Mouse (Mus musculus): ENCODE results near the gene Uso1.

The Uso1 gene

DNA sequence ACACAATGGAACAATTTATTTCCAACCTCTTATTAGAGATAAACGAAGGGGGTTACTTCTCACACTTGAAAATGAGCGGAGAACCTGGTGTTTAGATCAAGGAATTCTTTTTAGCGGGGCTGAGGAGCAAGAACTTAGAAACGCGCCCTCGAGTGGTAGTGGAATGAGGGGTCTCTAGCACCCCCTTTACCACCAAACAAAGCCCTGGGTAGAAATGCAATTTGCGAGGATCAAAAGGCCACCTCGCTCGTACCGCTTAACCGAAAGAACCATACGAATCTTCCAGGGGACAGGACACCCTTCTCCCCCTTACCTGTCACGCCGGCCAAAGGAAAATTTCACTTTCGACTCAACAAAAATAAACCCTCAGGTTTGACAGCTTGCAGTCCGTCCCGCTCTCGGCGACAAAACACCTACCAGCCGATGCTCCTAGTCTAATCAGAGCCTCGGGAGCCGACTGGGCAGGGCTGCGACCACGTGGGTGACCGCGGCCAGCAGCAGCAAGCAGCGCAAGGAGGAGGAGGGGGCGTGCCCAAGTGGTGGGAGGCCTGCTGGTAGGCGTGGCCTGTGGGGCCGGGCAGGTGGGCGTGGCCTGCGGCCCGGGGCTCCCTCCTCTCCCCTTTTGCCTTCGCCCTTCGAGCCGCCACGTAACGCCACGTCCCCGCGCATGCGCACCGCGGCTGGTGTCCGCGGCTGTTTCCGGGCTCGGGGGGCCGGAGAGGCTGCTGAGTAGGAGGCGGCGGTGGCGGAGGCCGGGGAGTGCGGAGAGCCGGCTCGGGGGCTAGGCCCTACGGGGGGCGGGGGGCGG is at the start of gene Uso1:
Gene Uso1 (plus strand): TSS at position 700 of the 808 bp plus-strand sequence.
- DNase-seq (ENCODE audit: low spot score), result peak; percentile 100

DNA sequence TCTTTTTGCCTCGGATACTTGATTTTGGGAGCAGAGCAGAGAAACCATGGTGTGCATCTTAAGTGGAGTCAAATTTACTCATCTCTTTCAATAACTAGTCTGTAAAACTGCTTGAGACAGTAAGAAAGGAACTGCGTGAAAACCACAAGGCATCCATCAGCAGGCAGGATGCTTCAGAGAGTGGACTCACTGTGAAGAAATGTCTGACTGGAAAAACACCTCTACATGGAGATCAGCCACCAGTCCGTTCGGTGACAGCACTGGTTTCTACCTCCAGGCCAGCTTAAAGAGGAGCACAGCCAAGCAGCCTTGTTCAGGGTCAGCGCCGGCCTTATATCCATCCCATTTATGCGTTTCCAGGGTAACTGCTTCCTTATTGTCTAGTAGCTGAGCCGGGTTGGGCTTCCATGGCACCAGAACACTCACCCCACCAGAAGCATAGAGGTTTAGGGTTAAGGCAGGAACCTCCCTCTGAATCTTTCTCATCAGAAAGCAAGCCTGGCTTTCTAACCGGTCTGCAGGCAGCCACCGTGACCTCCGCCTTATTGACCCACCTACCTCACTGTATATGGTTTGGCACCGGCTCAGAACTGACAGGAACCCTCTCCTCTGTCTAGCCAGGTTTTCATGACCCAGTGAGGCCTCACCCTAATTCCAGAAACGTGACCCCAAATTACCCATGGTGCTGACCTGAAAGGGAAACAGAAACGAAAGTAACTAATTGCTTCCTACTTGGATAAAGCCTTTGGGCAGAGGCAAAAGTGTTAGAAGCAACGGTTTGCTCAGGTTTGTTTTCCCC is 44.3 kb upstream of the Uso1 start:
- DNase-seq (ENCODE audit: low spot score), result no peak

DNA sequence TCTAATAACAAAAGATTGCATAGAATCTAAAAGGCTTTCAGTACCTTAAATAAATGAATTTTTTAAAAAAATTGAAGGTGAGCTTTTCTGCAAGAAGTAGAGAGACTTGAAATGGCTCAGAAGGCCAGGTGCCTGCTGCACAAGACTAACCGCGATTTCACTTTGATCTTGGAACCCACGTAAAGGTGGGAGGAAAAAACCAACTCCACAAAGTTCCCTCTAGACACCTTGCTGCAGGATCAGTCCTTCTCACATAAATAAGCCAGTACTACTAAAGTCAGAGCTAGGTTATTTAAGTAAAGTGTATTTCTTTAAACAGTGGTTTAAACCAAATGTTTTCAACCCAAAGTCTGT is 43.7 kb upstream of the Uso1 start:
- no peak for DNase-seq (ENCODE audit: low spot score)

DNA sequence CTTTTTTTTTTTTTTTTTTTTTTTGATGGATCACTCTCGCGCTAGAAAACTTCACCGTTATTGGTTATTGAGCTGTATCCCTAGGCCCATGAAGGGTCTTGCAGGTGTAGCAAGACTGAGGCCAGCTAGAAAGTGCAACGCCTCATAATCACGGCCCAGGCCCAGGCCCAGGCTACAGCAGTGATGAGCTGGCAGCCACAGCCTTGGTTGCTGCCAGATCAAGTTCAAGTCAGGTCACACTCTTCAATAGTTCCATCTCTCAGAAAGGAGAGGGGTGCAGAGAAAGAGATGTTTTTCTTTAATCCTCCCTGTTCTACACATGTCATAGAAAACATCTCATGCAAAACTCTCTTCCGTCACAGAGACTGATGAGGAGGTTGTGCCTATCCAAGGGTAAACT is 41.0 kb upstream of the Uso1 start:
- no peak for DNase-seq (ENCODE audit: low spot score)

DNA sequence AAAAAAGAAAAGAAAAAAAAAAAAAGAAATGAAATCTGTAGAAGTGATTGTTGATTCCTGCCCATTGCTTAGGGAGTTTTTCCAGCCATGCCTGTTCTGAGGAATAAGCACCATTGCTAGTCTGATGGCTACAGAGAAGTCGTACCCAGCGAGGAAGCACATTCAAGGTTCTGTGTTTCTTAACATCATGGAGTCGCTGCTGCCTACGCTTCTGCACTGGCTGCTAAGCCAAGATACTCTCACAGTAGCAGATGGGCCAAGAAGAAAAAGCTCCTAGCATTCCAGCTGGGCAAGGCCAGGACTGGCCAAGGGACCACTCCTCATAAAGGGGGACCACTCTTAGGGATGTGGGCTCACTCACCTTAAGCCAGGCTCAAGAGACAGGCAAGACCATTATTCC is 40.0 kb upstream of the Uso1 start:
- DNase-seq (ENCODE audit: low spot score), result no peak

DNA sequence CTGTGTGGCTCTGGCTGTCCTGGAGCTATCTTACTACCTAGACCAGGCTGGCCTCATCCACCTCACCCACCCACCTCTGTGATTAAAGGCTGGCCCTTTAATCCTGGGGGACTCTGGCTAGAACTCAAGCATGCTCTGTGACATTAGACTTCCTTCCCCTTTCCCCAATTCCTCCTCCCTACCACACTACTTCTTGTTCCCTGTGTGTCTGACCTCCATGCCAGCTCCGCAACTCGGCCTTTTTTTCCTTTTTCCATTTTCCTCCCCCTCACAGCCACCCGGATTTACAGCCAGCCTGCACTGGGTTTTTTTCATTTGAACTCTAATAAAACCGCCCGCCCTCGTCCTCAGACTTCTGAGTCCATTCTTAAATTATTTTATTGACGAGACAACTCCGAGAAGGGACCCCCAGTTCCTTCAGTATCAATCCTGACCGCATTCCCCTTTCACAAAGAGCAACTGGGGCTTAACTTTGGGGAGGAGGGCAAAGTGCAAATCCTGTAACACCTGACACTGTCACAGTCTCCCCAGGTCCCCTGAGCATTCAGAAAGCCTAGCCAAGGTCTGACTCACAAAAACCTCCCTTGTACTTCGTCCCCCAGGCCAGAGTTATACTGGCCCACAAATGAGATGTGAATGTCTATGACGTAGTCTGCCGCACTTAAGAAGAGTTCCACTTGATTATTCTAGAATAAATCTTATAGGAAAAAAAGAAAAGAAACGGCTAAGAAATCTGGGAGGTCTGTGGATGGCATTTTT is 39.2 kb upstream of the Uso1 start:
- no peak for DNase-seq (ENCODE audit: low spot score)

DNA sequence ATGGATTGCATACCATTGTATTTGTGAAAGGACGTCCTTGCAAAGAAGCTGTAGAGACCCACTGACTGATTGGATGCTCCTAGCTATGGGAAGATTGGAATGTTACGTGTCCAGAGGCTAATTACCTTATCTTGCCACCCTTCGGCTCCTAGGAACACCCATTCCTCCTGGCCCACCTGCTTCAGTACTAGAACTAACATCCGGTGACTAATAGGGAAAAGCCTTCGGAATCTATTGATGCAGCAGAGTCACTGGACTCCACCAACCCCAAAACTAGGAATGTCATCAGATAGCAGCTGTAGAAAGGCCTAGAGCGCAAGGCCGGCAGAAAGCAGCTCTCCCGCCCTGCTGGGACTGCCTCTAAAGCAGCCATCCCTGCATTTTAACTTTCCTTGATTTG is 36.1 kb upstream of the Uso1 start:
- no peak for DNase-seq (ENCODE audit: low spot score)

DNA sequence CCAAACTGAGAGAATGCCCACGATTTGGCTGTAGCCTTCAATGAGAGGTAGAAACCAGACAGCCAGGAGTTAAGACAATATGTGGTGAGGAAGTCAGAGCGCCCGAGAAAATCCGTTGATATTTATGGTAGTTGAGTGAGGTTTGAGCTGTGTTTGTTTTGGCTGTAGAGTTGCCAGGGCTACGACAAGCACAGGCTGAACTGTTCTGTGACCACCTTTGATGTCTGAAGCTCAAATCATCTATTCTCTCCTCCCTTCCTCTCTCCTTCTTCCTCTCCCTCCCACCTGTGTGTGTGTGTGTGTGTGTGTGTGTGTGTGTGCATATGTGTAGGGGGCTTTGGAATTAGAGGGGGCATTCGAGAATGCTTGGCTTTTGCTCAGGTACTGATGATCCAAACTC is 34.7 kb upstream of the Uso1 start:
- no peak for DNase-seq (ENCODE audit: low spot score)

DNA sequence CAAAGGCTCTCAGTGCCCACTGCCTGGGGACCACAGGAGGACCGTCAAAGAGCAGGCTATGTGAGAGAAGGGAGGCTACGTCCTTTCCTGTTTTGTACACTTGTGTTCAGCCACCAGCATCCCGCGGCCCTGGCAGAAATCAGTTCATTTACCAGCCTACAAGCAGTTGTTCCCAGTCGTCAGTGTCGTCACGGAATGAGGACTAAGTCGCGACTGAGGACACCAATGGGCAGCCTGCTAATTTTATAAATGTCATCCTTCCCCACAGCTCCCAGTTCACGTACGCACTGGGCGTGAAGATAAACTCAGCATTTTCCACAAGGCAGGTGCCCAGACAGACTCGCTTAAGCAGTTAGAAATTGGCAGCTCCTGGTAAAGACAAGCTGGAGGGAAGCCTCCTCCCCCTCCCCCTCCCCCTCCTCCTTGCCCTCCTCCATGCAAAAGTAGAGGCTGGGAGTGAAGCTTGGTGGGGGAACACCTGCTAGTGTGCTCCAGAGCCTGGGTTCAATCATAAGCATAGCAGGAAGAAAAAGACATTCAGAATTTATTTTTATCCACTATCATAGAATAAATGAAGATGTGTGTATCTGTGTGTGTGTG is 33.8 kb upstream of the Uso1 start:
- no peak for DNase-seq (ENCODE audit: low spot score)

DNA sequence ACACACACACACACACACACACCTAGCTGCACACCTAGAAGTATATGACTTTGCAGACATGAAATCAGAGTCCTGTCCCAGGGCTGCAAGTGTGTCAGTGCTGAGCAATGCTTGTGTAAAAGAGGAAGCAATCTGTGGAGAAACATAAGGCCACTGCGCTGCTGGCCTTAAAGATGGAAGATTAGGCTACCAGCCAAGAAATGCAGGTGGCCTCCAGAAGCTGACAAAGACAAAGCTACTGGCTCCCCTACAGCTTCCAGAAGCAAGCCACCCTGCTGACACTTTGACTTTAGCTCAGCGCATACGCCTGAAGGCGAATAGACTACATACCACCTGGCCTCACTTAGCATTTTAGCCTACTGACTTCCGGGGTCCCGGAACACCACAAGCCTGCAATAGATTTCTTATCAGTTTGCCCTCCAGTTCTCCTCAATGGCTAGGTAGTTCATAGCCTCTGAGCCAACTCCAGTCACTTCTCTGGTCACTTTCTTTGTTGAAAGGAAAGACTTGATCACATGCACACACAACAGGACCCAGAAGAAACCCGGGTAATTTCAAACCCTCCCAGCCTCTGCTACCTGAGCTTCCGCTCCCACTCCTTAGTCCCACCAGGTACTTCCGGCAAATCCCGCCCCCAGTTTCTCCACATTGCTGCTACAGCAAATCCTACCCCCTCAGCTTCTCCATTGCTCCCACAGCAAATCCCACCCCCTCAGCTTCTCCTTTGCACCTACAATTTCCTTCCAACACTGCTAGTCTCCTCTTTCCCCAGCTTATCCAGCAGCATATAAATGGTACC is 31.2 kb upstream of the Uso1 start:
- no peak for DNase-seq (ENCODE audit: low spot score)

DNA sequence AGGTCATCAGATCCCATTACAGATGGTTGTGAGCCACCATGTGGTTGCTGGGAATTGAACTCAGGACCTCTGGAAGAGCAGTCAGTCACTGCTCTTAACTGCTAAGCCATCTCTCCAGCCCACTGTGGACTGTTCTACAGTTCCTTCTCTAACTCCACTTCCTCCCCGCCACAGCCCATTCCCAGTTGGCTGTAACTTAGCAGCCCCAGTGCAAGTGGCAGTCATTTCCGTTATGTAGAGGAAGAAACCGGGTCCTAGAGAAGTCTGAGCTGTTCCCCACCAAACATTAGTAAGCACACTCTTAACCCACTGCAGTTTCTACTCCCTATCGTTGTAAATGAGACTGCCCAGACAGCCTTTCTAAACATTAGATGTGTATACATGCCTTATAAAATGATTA is 30.5 kb upstream of the Uso1 start:
- no peak for DNase-seq (ENCODE audit: low spot score)

DNA sequence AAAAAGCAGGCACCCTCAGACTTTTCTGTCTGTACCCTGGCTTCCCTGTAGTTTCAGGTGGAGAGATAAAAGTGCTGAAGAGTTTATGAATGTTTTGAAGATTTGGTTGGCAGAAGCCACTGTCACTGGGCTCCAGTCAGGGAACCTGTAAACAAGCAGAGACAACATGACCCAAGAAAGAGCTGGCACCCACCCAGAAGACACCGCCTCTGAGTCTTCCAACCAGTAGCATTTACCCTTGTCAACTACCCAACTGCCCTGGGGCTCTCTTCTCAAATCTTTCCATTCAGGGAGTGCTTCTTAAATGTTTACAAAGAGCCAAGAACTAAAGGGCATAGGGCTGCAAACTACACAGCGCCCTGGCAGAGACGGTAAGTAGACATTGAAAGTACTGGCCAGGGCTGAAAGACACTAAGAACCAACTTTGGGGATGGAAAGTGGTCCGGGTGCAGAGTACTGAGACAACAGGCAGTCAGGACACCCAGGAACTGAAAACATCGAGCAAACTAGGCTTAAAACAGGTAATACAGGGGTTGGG is 26.9 kb upstream of the Uso1 start:
- DNase-seq (ENCODE audit: low spot score), result no peak

DNA sequence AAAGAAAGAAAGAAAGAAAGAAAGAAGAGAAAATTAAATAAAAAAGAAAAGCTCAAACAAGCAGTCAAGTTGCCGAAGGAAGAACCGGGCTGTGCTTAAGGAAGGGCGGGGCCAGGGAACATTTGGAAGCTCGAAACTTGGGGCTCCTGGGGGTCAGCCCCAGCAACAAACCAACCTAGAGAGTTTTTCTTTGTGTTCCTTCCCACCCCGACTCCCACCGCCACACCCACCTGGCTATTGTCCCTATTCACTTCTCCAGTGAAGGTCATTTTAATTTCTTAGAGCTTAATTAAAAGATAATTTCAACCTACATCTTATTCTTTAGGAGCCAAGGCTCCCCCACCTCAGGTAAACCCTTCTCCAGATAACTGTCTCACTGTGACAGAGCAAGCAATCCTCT is 25.6 kb upstream of the Uso1 start:
- DNase-seq (ENCODE audit: low spot score), result no peak

DNA sequence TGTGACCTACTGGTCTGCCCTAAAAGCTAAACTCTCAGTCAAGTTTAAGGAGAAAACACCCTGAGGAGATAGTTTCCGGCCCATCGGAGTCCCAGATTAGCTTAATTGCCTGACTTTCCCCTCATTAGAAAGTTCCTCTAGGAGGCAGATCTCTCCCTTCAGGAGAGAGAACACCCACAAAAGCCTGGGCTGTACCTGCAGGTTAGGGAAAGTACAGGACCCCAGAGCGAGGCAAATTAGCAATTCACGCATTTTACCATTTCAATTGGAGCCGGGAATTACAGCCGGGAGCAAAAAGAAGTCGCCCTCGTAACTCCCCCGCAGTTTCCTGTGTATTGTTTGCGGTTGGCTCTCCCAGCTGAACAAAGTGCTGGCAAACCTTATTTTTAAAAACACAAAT is 25.2 kb upstream of the Uso1 start:
- DNase-seq (ENCODE audit: low spot score), result no peak

DNA sequence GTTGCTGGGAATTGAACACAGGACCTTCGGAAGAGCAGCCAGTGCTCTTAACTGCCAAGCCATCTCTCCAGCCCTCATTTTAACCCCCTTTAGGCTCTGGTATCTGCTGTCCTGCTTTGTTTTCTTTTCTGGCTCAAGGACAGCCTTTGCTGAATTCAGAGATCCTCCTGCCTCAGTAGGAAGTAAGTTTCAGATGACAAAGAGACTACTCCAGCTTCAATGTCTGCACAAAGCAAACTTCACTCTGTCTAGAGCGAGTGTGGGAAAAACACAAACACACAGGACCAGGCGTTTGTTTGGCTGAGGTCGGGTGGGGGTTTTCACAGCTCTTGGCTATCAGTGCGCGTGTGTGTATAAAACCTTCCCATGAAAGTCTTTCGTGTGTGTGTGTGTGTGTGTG is 24.3 kb upstream of the Uso1 start:
- no peak for DNase-seq (ENCODE audit: low spot score)

DNA sequence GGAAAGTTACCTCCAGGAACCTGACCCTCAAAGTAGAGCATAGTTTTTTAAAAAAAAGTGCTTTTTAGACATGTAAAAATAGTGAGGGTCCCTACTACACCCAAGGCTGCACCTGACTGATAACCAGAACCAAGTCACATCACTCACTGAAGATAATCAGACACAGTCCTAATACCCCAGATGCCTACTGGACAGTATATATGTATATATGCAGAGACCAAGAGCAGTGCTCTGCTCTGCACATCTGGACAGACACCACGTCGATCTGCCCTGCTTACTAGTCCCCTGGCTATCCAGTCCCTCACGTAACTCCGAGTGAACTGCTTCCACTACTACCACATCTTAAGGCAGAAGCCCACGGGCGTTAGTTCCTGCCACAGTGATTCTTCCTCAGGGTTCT is 23.5 kb upstream of the Uso1 start:
- DNase-seq (ENCODE audit: low spot score), result no peak

DNA sequence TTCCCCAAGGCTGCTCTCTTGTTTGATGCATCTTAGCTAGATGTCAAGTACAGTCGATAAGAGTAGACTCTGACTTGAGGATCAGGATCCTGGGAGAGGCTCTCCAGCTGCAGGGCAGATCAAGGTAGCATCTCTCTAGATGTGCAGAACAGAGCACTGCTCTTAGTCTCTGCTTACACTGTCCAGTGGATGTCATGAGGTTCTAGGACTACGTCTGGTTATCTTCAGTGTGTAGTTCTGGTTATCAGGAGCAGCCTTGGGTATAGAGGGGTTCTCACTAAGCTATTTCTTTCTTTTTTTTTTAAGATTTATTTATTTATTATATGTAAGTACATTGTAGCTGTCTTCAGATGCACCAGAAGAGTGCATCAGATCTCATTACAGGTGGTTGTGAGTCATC is 22.8 kb upstream of the Uso1 start:
- no peak for DNase-seq (ENCODE audit: low spot score)

DNA sequence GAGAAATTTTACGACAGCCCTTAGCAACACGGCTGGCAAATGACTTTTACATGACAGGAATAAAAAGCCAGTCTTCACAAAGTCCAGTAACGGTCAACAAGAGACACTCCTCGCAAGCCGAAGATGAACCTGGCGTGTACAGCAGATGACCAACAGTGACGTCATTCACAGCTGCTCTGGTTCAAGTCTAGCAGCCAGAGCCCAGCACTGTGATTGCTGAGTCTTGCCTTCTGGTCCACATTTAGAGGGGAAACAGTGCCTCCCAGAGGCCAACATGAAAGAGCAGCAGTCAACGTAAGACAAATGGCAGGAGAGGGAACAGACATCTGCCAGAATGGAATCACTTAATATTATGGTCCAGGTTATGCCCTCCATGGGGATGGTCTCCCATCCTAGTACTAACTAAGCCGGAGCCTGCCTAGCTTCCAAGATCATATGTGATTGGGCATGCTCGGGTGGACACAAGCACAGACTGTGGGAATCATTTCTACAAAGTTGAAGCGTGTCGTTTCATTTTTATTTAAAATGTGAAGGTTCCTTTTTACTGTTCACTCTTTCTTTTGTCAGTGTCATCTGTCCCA is 19.8 kb upstream of the Uso1 start:
- peak; percentile 72 for DNase-seq (ENCODE audit: low spot score)

DNA sequence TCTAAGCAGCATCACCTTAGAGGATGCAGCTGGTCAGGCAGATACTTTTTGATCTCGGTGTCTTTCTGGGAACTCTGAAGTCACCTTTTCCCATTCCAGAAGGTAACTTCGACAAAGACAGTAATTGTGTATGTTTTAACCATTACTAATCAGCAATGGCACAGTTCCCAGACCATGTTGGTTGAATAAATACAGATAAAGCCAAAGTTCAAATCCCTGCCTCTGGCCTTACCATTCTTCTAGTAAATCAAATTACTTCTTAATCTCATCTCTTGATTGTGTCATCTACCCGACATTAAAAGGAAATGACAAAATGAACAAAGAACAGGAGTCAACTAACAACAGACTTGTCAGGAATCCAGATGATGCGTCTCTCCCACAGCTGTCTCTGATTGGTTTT is 16.1 kb upstream of the Uso1 start:
- no peak for DNase-seq (ENCODE audit: low spot score)

DNA sequence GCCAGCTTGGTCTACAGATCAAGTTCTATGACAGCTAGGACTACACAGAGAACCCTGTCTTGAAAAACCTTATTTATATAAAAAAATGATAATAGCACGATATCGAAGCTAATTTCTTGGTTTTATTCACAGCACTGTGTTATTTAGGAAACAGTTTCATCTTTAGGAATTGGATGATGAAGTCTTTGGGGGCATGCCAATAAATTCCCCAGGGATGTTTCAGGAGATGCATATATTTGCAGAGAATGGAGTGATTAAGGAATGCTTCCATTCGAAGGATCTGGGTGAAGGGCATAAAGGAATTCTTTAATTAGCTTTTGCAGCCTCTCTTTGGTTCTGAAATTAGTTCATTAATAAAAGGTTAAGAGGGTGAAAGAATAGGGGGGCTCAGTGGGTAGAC is 12.3 kb upstream of the Uso1 start:
- DNase-seq (ENCODE audit: low spot score), result no peak

DNA sequence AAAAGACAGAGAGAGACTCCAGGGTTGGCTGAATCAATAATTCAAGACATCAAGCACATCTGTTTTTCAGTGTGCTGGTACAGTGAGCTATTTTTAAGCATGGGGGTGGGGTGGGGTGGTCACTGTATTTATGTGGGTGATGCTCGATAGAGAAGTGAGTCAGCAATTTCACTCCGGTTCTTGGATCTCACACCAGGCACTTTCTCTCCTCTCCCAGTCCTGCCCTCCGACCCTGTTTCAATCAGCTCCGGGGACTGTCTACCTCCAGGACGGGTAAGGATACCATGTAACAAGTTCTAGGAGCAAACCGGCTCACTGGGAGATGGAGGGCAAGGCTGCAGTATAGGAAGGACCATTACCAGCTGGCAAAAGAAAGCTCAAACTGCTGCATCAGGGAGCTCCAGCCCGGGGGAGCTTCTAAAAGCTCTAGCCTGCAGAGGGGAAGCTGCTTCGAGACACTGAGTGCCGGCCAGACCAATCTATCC is 10.6 kb upstream of the Uso1 start:
- no peak for DNase-seq (ENCODE audit: low spot score)

All from testis, postnatal 10 days (tissue).